Comparison of ENCODE assay signal across 9 mouse cellular contexts in genomic region chr16:62974926-62975325, GRCm38 (mm10).
A peak's percentile ranks its signal among the peaks of the same experiment; 100 is the strongest.
DNase-seq lines count a peak whose midpoint lies in the region; ATAC-seq and TF ChIP-seq lines count a peak whose summit lies in the region.
"Had no signal": no experiment of that assay in that cellular context is flagged by ENCODE, and none has a peak within 500 bp of the region (broad histone marks: within the 10 kb centered on the region; RNA-seq: fewer than 3 reads in every experiment).

No protein-coding gene starts in this region.

- H3K9ac ChIP-seq in embryonic facial prominence, embryonic 11.5 days (replicated peaks; ENCODE audit: low read length) = no peak overlapping the region
- H3K9ac ChIP-seq: liver, embryonic 13.5 days had no signal

- WGBS in embryonic facial prominence, embryonic 11.5 days = 81% methylated on average over 1 of the region's 1 CpGs

- H3K4me1 ChIP-seq in embryonic facial prominence, embryonic 11.5 days (ENCODE audit: control insufficient read depth, insufficient read depth, low read length) = no peaks in the 10 kb centered on the region
- H3K4me1 ChIP-seq: liver, embryonic 13.5 days had no signal

- no peaks in the 10 kb centered on the region for H3K27me3 ChIP-seq in embryonic facial prominence, embryonic 11.5 days (ENCODE audit: control insufficient read depth, insufficient read depth, low read length)
- H3K27me3 ChIP-seq: liver, embryonic 13.5 days had no signal

- TF ChIP-seq CTCF in layer of hippocampus, adult 2 months (conservative IDR thresholded peaks at IDR 0.05) = peak; percentile 67

- no peak overlapping the region for H3K4me3 ChIP-seq in layer of hippocampus, adult 2 months
- no peak overlapping the region for H3K4me3 ChIP-seq in embryonic facial prominence, embryonic 11.5 days (ENCODE audit: low read depth, low read length)
- H3K4me3 ChIP-seq: liver, embryonic 13.5 days had no signal

- no peak overlapping the region for H3K27ac ChIP-seq in layer of hippocampus, adult 2 months
- H3K27ac ChIP-seq in embryonic facial prominence, embryonic 11.5 days (replicated peaks; ENCODE audit: low read depth, low read length) = no peak overlapping the region
- H3K27ac ChIP-seq: liver, embryonic 13.5 days had no signal

- no peak overlapping the region for H3K4me2 ChIP-seq in embryonic facial prominence, embryonic 11.5 days (ENCODE audit: low read depth, low read length)
- H3K4me2 ChIP-seq: liver, embryonic 13.5 days had no signal

- H3K9me3 ChIP-seq in embryonic facial prominence, embryonic 11.5 days (replicated peaks; ENCODE audit: control insufficient read depth, low read length) = no peaks in the 10 kb centered on the region
- H3K9me3 ChIP-seq: liver, embryonic 13.5 days had no signal

- DNase-seq in adrenal gland, adult (ENCODE audit: inconsistent age in 2 of 2, low spot score in 1 of 2) = peak; percentile 31 to 68
- DNase-seq in adrenal gland, postnatal 4 days (ENCODE audit: low spot score in 2 of 2) = no peak
- peak in 1 of 2 experiments; percentile 5 for DNase-seq in layer of hippocampus, adult 2 months (ENCODE audit: low spot score in 2 of 2)
- no peak for DNase-seq in layer of hippocampus, adult 9-10 months (ENCODE audit: low spot score)
- DNase-seq in adrenal gland, postnatal 25 days = peak; percentile 16
- DNase-seq in embryonic facial prominence, embryonic 11.5 days (ENCODE audit: low spot score) = peak; percentile 43
- DNase-seq in urinary bladder, postnatal 14 days (ENCODE audit: low spot score) = no peak
- DNase-seq: liver, embryonic 13.5 days had no signal

- no peak for ATAC-seq in embryonic facial prominence, embryonic 11.5 days (replicated peaks; ENCODE audit: insufficient number of reproducible peaks, low FRiP score, low TSS enrichment, low read depth)
- no peak for ATAC-seq in megakaryocyte-erythroid progenitor cell, adult 5-6 weeks (replicated peaks; ENCODE audit: low FRiP score, low TSS enrichment, poor library complexity, severe bottlenecking)

- H3K36me3 ChIP-seq in embryonic facial prominence, embryonic 11.5 days (replicated peaks; ENCODE audit: control insufficient read depth, insufficient read depth, low read depth, low read length) = no peaks in the 10 kb centered on the region
- H3K36me3 ChIP-seq: liver, embryonic 13.5 days had no signal

Comparison
In these comparisons a context has a peak if more than half of its experiments do, and no peak if none do; other contexts are left out.
1. DNase-seq: peak in adrenal gland, adult (2 of 2), adrenal gland, postnatal 25 days (single experiment) and embryonic facial prominence, embryonic 11.5 days (single experiment); none in adrenal gland, postnatal 4 days (0 of 2), layer of hippocampus, adult 9-10 months (single experiment) and urinary bladder, postnatal 14 days (single experiment).